Mouse (Mus musculus): ENCODE measurements around the gene Bcl2l2. TPM values are rescaled to one million over a fixed set of nuclear protein-coding genes. Genes with fewer than 3 reads are reported as not detected.

Bcl2l2 gene
- polyA plus RNA-seq (2015; fragmentation: Nextera tagmentation; extraction: Ambion mirVana), result 3.5 TPM in 2 replicates

DNA sequence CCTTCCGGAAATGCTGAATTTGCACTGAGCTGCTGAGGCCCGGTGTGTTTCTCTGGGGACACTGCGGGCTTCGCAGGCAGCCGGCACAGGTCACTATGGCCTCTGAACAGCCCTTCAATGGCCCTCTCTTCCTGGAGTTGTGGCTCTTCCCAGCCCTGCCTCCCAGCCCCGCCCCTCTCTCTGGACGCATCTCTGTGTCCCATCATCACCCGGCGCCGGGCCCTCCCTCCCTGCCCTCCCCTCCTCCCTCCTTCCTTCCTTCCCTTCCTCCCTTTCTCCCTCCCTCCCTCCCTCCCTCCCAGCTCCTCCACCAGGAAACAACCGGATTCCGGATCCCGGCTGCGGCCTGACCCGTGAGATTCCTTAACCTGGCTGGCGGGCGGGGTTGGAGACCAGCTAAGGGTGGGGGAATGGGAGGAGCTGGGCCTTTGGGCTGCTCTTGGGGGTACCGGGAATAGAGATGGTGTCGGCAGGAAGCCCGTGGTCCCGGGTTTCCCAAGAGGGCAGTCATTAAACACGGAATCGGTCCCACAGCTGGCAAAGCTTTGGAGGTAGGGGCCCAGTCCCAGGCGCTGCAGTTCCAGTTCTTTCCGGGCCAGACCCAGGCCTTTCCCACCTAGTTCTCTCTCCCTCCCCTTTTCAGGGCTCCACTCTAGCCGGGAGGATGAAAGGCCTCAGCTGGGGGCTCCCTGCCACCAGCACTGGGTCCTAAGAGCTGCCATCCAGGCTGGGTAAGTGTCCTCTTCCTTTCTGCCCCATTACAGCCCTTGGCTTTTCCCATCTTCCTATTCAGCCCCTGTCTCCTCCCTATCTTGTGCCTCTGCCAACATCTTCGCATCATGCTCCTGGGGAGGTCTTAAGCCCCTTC, at the start of gene Bcl2l2, which contains the start of gene Gm20521:
TSS of gene Bcl2l2 (plus strand) at position 224 of the 868 bp plus-strand sequence.
TSS of gene Gm20521 (plus strand) at position 288 of the 868 bp plus-strand sequence.
- H3K9ac ChIP-seq (replicated peaks; ENCODE audit: low read depth, low read length), result peak within 1 kb of the TSS; percentile 69
- no peaks in the 10 kb centered on the region for H3K36me3 ChIP-seq (ENCODE audit: control insufficient read depth, insufficient read depth)
- ATAC-seq, result peak; percentile 83
- H3K4me3 ChIP-seq (replicated peaks; ENCODE audit: low read length), result peak within 1 kb of the TSS; percentile 55
- no peaks in the 10 kb centered on the region for H3K9me3 ChIP-seq (ENCODE audit: control insufficient read depth, low read length)
- peak within 1 kb of the TSS; percentile 90 for H3K4me2 ChIP-seq (ENCODE audit: low read length)
- no peaks in the 10 kb centered on the region for H3K27me3 ChIP-seq (replicated peaks; ENCODE audit: control insufficient read depth, insufficient read depth, low read length)
- peak within 1 kb of the TSS; percentile 74 for H3K27ac ChIP-seq (ENCODE audit: low read length)
- H3K4me1 ChIP-seq (replicated peaks; ENCODE audit: control insufficient read depth, insufficient read depth, low read length), result peaks cover 23% of the 10 kb centered on the region
- under 1% methylated on average over 27 of the region's 27 CpGs for WGBS

DNA sequence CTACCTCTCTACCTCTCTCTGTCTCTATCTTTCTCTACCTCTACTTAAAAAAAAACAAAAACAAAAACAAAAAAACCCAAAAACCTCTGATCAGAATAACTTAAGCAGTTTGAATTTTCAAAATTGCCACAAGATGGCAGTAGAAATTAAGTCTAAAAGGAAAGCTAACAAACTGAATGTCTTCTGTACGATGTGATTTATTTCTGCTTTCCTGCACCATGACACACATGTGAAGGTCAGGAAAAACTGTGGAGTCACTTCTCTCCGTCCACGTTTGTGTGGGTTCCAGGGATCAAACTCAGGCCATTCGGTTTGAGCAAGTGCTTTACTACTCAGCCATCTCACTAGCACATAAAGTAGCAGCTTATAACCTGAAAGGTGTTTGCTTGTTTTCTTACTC, 39.7 kb upstream of the Bcl2l2 start:
- Histone ChIP-seq H3K9ac (replicated peaks; ENCODE audit: low read depth, low read length) (no peak overlapping the region), H3K27me3 (replicated peaks; ENCODE audit: control insufficient read depth, insufficient read depth, low read length) (no peaks in the 10 kb centered on the region), H3K36me3 (ENCODE audit: control insufficient read depth, insufficient read depth) (no peaks in the 10 kb centered on the region), H3K4me3 (replicated peaks; ENCODE audit: low read length) (no peak overlapping the region), H3K4me1 (replicated peaks; ENCODE audit: control insufficient read depth, insufficient read depth, low read length) (no peaks in the 10 kb centered on the region), H3K9me3 (ENCODE audit: control insufficient read depth, low read length) (no peaks in the 10 kb centered on the region), H3K4me2 (ENCODE audit: low read length) (no peak overlapping the region), H3K27ac (ENCODE audit: low read length) (no peak overlapping the region)
- WGBS, result 5% methylated on average over 4 of the region's 4 CpGs
- ATAC-seq, result no peak

DNA sequence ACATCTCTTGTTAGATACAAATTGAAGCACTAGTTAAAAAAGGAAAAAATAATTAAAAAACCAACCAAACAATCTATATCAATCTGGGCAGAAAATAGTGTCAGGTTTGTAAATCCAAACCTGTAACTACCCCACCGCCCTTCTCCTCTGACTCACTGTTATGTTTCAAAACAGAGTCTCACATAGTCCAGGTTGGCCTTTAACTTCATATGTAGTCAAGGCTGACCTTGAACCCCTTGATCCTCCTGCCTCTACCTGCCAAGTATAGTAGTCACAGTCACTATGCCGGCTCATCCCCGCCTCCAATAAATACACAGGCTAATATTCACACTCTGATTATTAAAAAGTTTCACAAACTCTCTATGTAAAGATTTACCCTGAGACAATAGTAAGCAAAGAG, 27.5 kb upstream of the Bcl2l2 start:
- 99% methylated on average over 3 of the region's 3 CpGs for WGBS
- Histone ChIP-seq H3K27me3 (replicated peaks; ENCODE audit: control insufficient read depth, insufficient read depth, low read length) (no peaks in the 10 kb centered on the region), H3K4me2 (ENCODE audit: low read length) (no peak overlapping the region), H3K36me3 (ENCODE audit: control insufficient read depth, insufficient read depth) (no peaks in the 10 kb centered on the region; the same call in 1 of the 2 replicates), H3K27ac (ENCODE audit: low read length) (no peak overlapping the region), H3K9ac (replicated peaks; ENCODE audit: low read depth, low read length) (no peak overlapping the region), H3K4me3 (replicated peaks; ENCODE audit: low read length) (no peak overlapping the region), H3K9me3 (ENCODE audit: control insufficient read depth, low read length) (no peaks in the 10 kb centered on the region), H3K4me1 (replicated peaks; ENCODE audit: control insufficient read depth, insufficient read depth, low read length) (no peaks in the 10 kb centered on the region)
- ATAC-seq, result no peak

DNA sequence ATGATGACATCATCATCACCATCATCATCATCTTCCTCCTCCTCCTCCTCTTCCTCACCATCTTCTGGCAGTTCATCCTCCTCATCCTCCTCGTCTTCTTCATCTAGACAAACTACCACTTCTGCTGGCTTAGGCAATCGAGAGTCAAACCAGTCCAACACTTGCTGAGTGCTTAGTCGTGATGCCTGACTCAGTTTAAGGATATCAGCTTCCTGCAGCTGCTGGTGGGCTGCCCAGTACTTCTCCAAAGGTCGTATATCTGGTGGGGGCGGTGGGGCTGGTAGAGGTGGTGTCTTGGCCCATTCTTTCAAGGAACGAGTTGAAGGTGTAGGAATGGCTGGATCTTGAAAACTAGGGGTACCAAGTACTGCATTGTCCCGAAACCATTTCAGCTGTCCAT, 26.5 kb upstream of the Bcl2l2 start:
- Histone ChIP-seq H3K9ac (replicated peaks; ENCODE audit: low read depth, low read length) (no peak overlapping the region), H3K4me1 (replicated peaks; ENCODE audit: control insufficient read depth, insufficient read depth, low read length) (no peaks in the 10 kb centered on the region), H3K27me3 (replicated peaks; ENCODE audit: control insufficient read depth, insufficient read depth, low read length) (no peaks in the 10 kb centered on the region), H3K4me3 (replicated peaks; ENCODE audit: low read length) (no peak overlapping the region), H3K27ac (ENCODE audit: low read length) (no peak overlapping the region), H3K36me3 (ENCODE audit: control insufficient read depth, insufficient read depth) (no peaks in the 10 kb centered on the region; the same call in 1 of the 2 replicates), H3K9me3 (ENCODE audit: control insufficient read depth, low read length) (no peaks in the 10 kb centered on the region), H3K4me2 (ENCODE audit: low read length) (no peak overlapping the region)
- ATAC-seq, result no peak
- 95% methylated on average over 7 of the region's 7 CpGs for WGBS

DNA sequence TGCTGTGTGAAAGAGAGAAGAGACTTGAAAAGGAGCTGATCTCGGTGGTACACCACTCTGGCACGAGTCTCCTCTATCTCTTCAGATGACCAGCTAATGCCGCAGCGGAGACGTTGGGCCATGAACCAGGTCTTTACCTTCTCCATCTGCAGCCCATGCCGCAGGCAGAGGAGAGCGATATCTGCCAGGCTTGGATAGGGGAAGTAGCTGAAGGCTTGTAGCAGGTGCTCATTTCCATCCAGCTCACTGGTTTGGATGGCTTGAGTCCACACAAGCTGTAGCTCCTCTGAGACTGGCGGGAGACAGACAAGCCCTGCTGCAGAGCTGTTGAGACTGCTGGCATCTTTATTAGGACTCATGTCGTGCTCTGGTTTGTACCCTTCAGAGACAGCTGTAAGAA, 25.3 kb upstream of the Bcl2l2 start:
- 90% methylated on average over 9 of the region's 9 CpGs for whole genome bisulfite sequencing
- Histone ChIP-seq H3K4me2 (ENCODE audit: low read length) (no peak overlapping the region), H3K9ac (replicated peaks; ENCODE audit: low read depth, low read length) (no peak overlapping the region), H3K36me3 (ENCODE audit: control insufficient read depth, insufficient read depth) (no peaks in the 10 kb centered on the region; the same call in 1 of the 2 replicates), H3K9me3 (ENCODE audit: control insufficient read depth, low read length) (no peaks in the 10 kb centered on the region), H3K4me3 (replicated peaks; ENCODE audit: low read length) (no peak overlapping the region), H3K4me1 (replicated peaks; ENCODE audit: control insufficient read depth, insufficient read depth, low read length) (no peaks in the 10 kb centered on the region), H3K27ac (ENCODE audit: low read length) (no peak overlapping the region), H3K27me3 (replicated peaks; ENCODE audit: control insufficient read depth, insufficient read depth, low read length) (no peaks in the 10 kb centered on the region)
- no peak for ATAC-seq

DNA sequence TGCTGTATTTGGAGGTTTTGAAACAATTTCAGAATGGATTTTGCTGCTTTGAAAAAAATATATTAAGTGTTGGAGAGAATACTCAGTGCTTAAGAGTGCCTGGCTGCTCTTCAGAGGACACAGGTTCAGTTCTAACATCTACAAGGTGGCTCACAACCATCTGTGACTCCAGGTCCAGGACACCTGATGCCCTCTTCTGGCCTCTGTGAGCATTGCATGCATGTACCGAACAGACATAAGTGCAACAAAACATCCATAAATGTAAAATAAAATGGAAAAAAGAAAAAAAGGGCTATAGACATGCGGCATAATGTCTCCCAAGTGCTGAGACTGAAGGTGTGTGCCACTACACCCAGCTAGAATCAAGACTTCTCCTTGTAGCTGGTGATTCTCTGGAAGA, 22.7 kb upstream of the Bcl2l2 start:
- H3K36me3 ChIP-seq (ENCODE audit: control insufficient read depth, insufficient read depth), result no peaks in the 10 kb centered on the region; the same call in 1 of the 2 replicates
- H3K9ac ChIP-seq (replicated peaks; ENCODE audit: low read depth, low read length), result no peak overlapping the region
- H3K4me1 ChIP-seq (replicated peaks; ENCODE audit: control insufficient read depth, insufficient read depth, low read length), result peaks cover 8% of the 10 kb centered on the region
- no peaks in the 10 kb centered on the region for H3K27me3 ChIP-seq (replicated peaks; ENCODE audit: control insufficient read depth, insufficient read depth, low read length)
- H3K4me2 ChIP-seq (ENCODE audit: low read length), result no peak overlapping the region
- H3K4me3 ChIP-seq (replicated peaks; ENCODE audit: low read length), result no peak overlapping the region
- no peak for ATAC-seq
- H3K9me3 ChIP-seq (ENCODE audit: control insufficient read depth, low read length), result no peaks in the 10 kb centered on the region
- WGBS, result 41% methylated on average over 2 of the region's 2 CpGs
- H3K27ac ChIP-seq (ENCODE audit: low read length), result no peak overlapping the region

DNA sequence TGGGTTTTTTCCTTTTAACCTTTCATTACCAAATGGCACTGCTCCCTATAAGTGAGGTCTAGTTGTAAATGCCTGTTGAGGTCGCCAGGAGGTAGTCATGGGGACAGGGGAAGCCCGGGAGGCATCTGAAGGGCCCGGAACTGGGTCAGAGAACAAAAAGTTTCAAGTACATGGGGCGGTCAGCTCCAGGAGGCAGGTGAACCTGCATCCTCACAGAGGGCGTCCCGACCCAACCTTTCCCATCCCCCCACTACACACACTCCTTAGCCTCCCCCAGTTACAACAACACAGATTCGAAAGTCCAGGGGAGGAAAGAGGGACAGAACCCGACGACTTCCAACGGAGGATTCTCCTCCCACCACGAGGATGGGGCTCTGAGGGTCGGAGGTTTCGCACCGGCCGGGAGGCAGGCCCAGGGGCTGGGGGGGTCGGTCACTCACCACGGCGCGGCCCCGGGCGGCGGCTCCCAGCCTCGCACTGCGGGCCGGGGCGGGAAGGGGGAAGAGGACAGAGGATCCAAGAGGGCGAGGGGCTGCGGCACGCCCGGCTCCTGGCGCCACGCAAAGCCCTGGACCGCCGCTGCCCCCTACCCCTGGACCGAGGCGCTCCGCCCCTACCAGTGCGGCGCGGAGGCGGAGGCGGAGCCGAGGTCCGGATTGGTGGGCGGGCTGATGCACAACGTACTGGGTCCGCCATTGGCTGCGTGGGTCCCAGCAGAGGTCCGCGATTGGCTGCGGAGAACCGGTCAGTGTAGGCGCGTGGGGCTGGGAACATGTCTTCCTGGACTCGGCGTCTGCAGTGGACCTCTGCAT, 19.5 kb upstream of the Bcl2l2 start:
- H3K4me1 ChIP-seq (replicated peaks; ENCODE audit: control insufficient read depth, insufficient read depth, low read length), result peaks cover 8% of the 10 kb centered on the region
- H3K4me3 ChIP-seq (replicated peaks; ENCODE audit: low read length), result peak overlapping the region; percentile 99
- under 1% methylated on average over 47 of the region's 56 CpGs for WGBS
- peak overlapping the region; percentile 67 for H3K27ac ChIP-seq (ENCODE audit: low read length)
- no peaks in the 10 kb centered on the region for H3K9me3 ChIP-seq (ENCODE audit: control insufficient read depth, low read length)
- ATAC-seq, result peak; percentile 100
- peak overlapping the region; percentile 92 for H3K4me2 ChIP-seq (ENCODE audit: low read length)
- H3K27me3 ChIP-seq (replicated peaks; ENCODE audit: control insufficient read depth, insufficient read depth, low read length), result no peaks in the 10 kb centered on the region
- H3K9ac ChIP-seq (replicated peaks; ENCODE audit: low read depth, low read length), result peak overlapping the region; percentile 98
- H3K36me3 ChIP-seq (ENCODE audit: control insufficient read depth, insufficient read depth), result no peaks in the 10 kb centered on the region

DNA sequence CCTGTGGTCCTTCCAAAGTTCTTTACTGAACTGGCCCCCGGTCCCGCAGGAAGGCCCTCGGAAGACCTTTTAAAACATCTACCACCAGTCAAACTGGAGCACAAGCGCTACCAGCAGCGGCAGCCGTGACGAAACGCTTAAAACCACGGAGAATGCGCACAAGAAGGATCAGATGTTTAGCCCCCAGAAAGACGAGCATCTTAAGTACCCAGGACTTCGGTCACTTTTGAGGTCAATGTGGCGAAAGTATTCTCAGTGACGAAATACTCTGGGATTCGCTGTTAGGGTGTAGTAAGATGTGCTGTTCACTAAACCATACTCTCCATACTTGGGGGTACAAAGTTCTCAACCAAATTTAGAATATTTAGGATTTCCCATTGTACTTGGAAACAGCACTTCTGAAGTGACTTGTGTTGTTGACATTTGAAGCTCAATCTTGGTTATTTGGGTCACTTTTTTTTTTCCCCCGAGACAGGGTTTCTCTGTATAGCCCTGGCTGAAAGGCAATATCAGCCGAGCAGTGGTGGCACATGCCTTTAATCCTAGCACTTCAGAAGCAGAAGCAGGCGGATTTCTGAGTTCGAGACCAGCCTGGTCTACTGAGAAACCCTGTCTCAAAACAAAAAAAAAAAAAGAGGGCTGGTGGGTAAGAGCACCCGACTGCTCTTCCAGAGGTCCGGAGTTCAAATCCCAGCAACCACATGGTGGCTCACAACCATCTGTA, 18.7 kb upstream of the Bcl2l2 start:
- Histone ChIP-seq H3K9ac (replicated peaks; ENCODE audit: low read depth, low read length) (peak overlapping the region; percentile 98), H3K4me3 (replicated peaks; ENCODE audit: low read length) (peak overlapping the region; percentile 99), H3K4me2 (ENCODE audit: low read length) (peak overlapping the region; percentile 92), H3K4me1 (replicated peaks; ENCODE audit: control insufficient read depth, insufficient read depth, low read length) (peaks cover 8% of the 10 kb centered on the region), H3K27me3 (replicated peaks; ENCODE audit: control insufficient read depth, insufficient read depth, low read length) (no peaks in the 10 kb centered on the region), H3K36me3 (ENCODE audit: control insufficient read depth, insufficient read depth) (no peaks in the 10 kb centered on the region), H3K9me3 (ENCODE audit: control insufficient read depth, low read length) (no peaks in the 10 kb centered on the region), H3K27ac (ENCODE audit: low read length) (peak overlapping the region; percentile 67)
- 15% methylated on average over 21 of the region's 21 CpGs for WGBS
- ATAC-seq, result peak; percentile 32

DNA sequence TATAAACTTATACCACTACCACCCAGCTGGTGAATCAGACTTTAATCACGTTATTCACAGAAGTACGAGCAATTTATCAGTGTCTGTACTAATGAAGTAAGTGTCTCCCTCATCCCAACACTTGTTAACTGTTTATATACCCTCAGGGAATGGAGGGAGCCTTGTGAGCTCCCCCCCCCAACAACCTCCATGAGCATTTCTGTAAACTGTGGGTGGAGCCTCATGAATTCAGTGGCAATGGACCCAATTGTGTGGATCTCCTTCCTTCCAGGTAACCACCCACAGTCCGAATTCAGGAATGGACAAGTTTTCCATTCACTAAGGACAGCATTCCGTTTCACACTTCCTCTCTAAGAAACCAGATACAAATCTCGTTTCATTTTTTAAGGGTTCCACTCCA, 17.6 kb upstream of the Bcl2l2 start:
- no peak for ATAC-seq
- WGBS, result 79% methylated on average over 5 of the region's 5 CpGs

More for the DNA sequence above, 17.6 kb upstream of the Bcl2l2 start:
- H3K9ac ChIP-seq (replicated peaks; ENCODE audit: low read depth, low read length), result no peak overlapping the region
- H3K27ac ChIP-seq (ENCODE audit: low read length), result no peak overlapping the region
- no peak overlapping the region for H3K4me2 ChIP-seq (ENCODE audit: low read length)
- H3K4me3 ChIP-seq (replicated peaks; ENCODE audit: low read length), result no peak overlapping the region
- H3K36me3 ChIP-seq (ENCODE audit: control insufficient read depth, insufficient read depth), result no peaks in the 10 kb centered on the region
- no peaks in the 10 kb centered on the region for H3K9me3 ChIP-seq (ENCODE audit: control insufficient read depth, low read length)
- H3K4me1 ChIP-seq (replicated peaks; ENCODE audit: control insufficient read depth, insufficient read depth, low read length), result peaks cover 8% of the 10 kb centered on the region
- no peaks in the 10 kb centered on the region for H3K27me3 ChIP-seq (replicated peaks; ENCODE audit: control insufficient read depth, insufficient read depth, low read length)
